8 mouse cellular contexts compared by ENCODE assay signal in the genomic region with DNA sequence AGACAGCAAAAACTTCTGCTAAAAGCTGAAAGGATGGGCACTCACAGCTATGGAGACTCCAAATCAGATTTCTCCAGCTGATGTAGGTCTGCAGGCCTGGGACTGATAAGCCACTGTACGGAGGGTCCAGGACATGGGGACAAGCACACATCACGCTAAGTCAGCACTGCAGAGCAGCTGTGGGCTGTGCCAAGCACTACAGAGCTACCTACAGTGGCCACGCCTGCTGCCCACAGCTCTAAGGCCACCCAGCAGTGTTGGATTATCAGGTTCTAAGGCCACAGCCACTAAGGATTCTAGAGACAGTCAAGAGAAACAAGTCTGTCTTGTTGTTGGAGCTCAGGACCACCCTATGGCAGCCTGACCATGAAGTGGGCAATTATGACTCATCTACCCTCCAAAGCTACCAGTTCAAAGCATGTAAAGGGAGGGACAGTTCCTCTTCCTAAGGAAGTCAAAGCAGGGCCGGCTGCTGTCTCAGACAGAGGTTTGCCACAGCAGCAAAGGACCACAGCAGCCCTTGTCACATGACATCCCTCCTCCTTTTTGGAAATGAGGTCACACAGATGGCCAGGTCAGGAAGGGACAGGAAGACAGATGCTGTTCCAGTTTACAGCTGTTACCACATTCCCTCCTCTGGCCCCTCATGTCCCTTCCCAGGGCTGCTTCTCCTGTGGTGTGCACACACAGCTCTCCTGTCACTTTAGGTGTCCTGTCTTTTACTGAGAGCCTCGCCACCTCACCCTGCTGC. TPM values are rescaled to one million over a fixed set of nuclear protein-coding genes. Genes with fewer than 3 reads are reported as not detected.
A peak's percentile ranks its signal among the peaks of the same experiment; 100 is the strongest.
DNase-seq lines count a peak whose midpoint lies in the region; ATAC-seq and TF ChIP-seq lines count a peak whose summit lies in the region.

No protein-coding gene starts in this region.

- 66% methylated on average over 5 of the region's 5 CpGs for WGBS in heart, embryonic 11.5 days (ENCODE audit: insufficient replicate concordance)
- WGBS in forebrain, embryonic 16.5 days, result 68% methylated on average over 5 of the region's 5 CpGs
- WGBS in kidney, adult 2 months, result 82% methylated on average over 5 of the region's 5 CpGs
- 70% methylated on average over 5 of the region's 5 CpGs for WGBS in midbrain, embryonic 11.5 days

- H3K4me2 ChIP-seq in heart, embryonic 11.5 days, result no peak overlapping the region
- no peak overlapping the region for H3K4me2 ChIP-seq in forebrain, embryonic 16.5 days (ENCODE audit: low read length)
- H3K4me2 ChIP-seq in midbrain, embryonic 11.5 days, result no peak overlapping the region

- H3K9me3 ChIP-seq in heart, embryonic 11.5 days (replicated peaks; ENCODE audit: control insufficient read depth, low read length), result no peaks in the 10 kb centered on the region
- H3K9me3 ChIP-seq in forebrain, embryonic 16.5 days (ENCODE audit: control insufficient read depth, low read length), result no peaks in the 10 kb centered on the region
- H3K9me3 ChIP-seq in midbrain, embryonic 11.5 days (ENCODE audit: control insufficient read depth, low read length), result no peaks in the 10 kb centered on the region

- H3K27ac ChIP-seq in heart, embryonic 11.5 days (ENCODE audit: low read depth, low read length), result no peak overlapping the region
- peak overlapping the region; percentile 75 for H3K27ac ChIP-seq in forebrain, embryonic 16.5 days (ENCODE audit: low read length)
- 0 out of 2 replicates have a peak overlapping the region, but pooled peaks have one; percentile 13 for H3K27ac ChIP-seq in kidney, adult 2 months (ENCODE audit: insufficient read depth, low read depth, low read length)
- peak overlapping the region; percentile 77 for H3K27ac ChIP-seq in midbrain, embryonic 11.5 days (ENCODE audit: low read depth, low read length)

- no peak for TF ChIP-seq CTCF in kidney, adult 2 months (conservative IDR thresholded peaks at IDR 0.05; ENCODE audit: insufficient read depth, insufficient read length, low read depth, low read length)

- H3K27me3 ChIP-seq in heart, embryonic 11.5 days (ENCODE audit: control insufficient read depth, insufficient read depth, low read length), result peaks cover 40% of the 10 kb centered on the region
- H3K27me3 ChIP-seq in forebrain, embryonic 16.5 days (replicated peaks; ENCODE audit: control insufficient read depth, insufficient read depth, low read length), result no peaks in the 10 kb centered on the region
- no peaks in the 10 kb centered on the region for H3K27me3 ChIP-seq in kidney, adult 2 months (replicated peaks; ENCODE audit: control insufficient read depth, insufficient read depth, low read length)
- no peaks in the 10 kb centered on the region for H3K27me3 ChIP-seq in midbrain, embryonic 11.5 days (ENCODE audit: control insufficient read depth, insufficient read depth, low read length)

- ATAC-seq in heart, embryonic 11.5 days (replicated peaks; ENCODE audit: insufficient number of reproducible peaks, low FRiP score, low TSS enrichment), result no peak
- ATAC-seq in forebrain, embryonic 16.5 days, result no peak
- peak; percentile 25 for ATAC-seq in midbrain, embryonic 11.5 days (ENCODE audit: low FRiP score)

- no peak for TF ChIP-seq POLR2A in kidney, adult 2 months (IDR thresholded peaks at IDR 0.05; ENCODE audit: low read depth, low read length)

- peak; percentile 98 for DNase-seq in heart, adult 11 months
- peak; percentile 67 for DNase-seq in kidney, adult 2 months
- DNase-seq in midbrain, embryonic 11.5 days (ENCODE audit: low spot score, missing footprints), result peak; percentile 89
- DNase-seq in thymus, postnatal 4 days, result peak; percentile 57
- DNase-seq in spleen, adult 18-20 months, result no peak
- DNase-seq in left cerebral cortex, postnatal 25 days (ENCODE audit: low spot score in 2 of 2), result no peak

- intact Hi-C loops in left cerebral cortex, postnatal 25 days (cut with DNase I), result no loop called here

- H3K36me3 ChIP-seq in heart, embryonic 11.5 days (ENCODE audit: control insufficient read depth, insufficient read depth, low read length), result no peaks in the 10 kb centered on the region
- H3K36me3 ChIP-seq in forebrain, embryonic 16.5 days (ENCODE audit: control insufficient read depth, insufficient read depth), result no peaks in the 10 kb centered on the region
- no peaks in the 10 kb centered on the region for H3K36me3 ChIP-seq in kidney, adult 2 months (ENCODE audit: control insufficient read depth, insufficient read depth, low read length)
- no peaks in the 10 kb centered on the region; the same call in 1 of the 2 replicates for H3K36me3 ChIP-seq in midbrain, embryonic 11.5 days (ENCODE audit: control insufficient read depth, insufficient read depth, low read length)

- H3K9ac ChIP-seq in heart, embryonic 11.5 days (ENCODE audit: low read depth, low read length), result no peak overlapping the region
- no peak overlapping the region for H3K9ac ChIP-seq in forebrain, embryonic 16.5 days (replicated peaks; ENCODE audit: low read depth, low read length)
- H3K9ac ChIP-seq in midbrain, embryonic 11.5 days (ENCODE audit: low read length), result peak overlapping the region; percentile 37; the same call in 1 of the 2 replicates

- H3K4me3 ChIP-seq in heart, embryonic 11.5 days (ENCODE audit: low read depth, low read length), result no peak overlapping the region
- no peak overlapping the region for H3K4me3 ChIP-seq in forebrain, embryonic 16.5 days (replicated peaks; ENCODE audit: low read length)
- no peak overlapping the region for H3K4me3 ChIP-seq in kidney, adult 2 months (ENCODE audit: insufficient read depth, low read depth, low read length)
- no peak overlapping the region for H3K4me3 ChIP-seq in midbrain, embryonic 11.5 days (ENCODE audit: low read depth, low read length)

- H3K4me1 ChIP-seq in heart, embryonic 11.5 days (ENCODE audit: control insufficient read depth, insufficient read depth, low read length), result peaks cover 12% of the 10 kb centered on the region
- peaks cover 20% of the 10 kb centered on the region for H3K4me1 ChIP-seq in forebrain, embryonic 16.5 days (replicated peaks; ENCODE audit: control insufficient read depth, insufficient read depth, low read length)
- H3K4me1 ChIP-seq in kidney, adult 2 months (ENCODE audit: control insufficient read depth, insufficient read depth, low read length), result no peaks in the 10 kb centered on the region
- H3K4me1 ChIP-seq in midbrain, embryonic 11.5 days (ENCODE audit: control insufficient read depth, insufficient read depth, low read length), result peaks cover 22% of the 10 kb centered on the region

RNA-seq across cellular contexts. Expression of gene Mad1l1, which starts 56.4 kb away (rescaled TPM):
- 25.0 and 26.3 TPM in 2 replicates for polyA plus RNA-seq in heart, embryonic 11.5 days (2014; fragmentation: Nextera tagmentation; extraction: Ambion mirVana)
- polyA plus RNA-seq in forebrain, embryonic 16.5 days (2015; fragmentation: Nextera tagmentation; extraction: Ambion mirVana), result 33.4 and 36.5 TPM in 2 replicates
- polyA plus RNA-seq in kidney, adult 2 months (2012; rRNA removed), result 12.6 and 14.2 TPM in 2 replicates
- 37.5 and 44.2 TPM in 2 replicates for polyA plus RNA-seq in midbrain, embryonic 11.5 days (2014; fragmentation: Nextera tagmentation; extraction: Ambion mirVana)
- total RNA-seq in left cerebral cortex, postnatal 25 days (2021), result 10 to 100 TPM; 15.1 to 19.0 TPM

RNA-seq across cellular contexts. Expression of gene Nudt1, which starts 56.5 kb away (rescaled TPM):
- polyA plus RNA-seq in heart, embryonic 11.5 days (2014; fragmentation: Nextera tagmentation; extraction: Ambion mirVana), result 27.4 and 35.0 TPM in 2 replicates
- polyA plus RNA-seq in forebrain, embryonic 16.5 days (2015; fragmentation: Nextera tagmentation; extraction: Ambion mirVana), result 18.6 and 19.8 TPM in 2 replicates
- polyA plus RNA-seq in kidney, adult 2 months (2012; rRNA removed), result 17.9 and 20.4 TPM in 2 replicates
- polyA plus RNA-seq in midbrain, embryonic 11.5 days (2014; fragmentation: Nextera tagmentation; extraction: Ambion mirVana), result 41.2 and 48.5 TPM in 2 replicates
- total RNA-seq in left cerebral cortex, postnatal 25 days (2021), result 1 to 10 TPM; 4.8 to 6.3 TPM

Comparison
In these comparisons a context has a peak if more than half of its experiments do, and no peak if none do; other contexts are left out.
1. DNase-seq: peak in heart, adult 11 months (single experiment), kidney, adult 2 months (single experiment), midbrain, embryonic 11.5 days (single experiment) and thymus, postnatal 4 days (single experiment); none in spleen, adult 18-20 months (0 of 2) and left cerebral cortex, postnatal 25 days (0 of 2).